Mouse (Mus musculus) myocyte (in vitro differentiated cells): Measurements from ENCODE around the gene Defa28.
"Not testable (repeated sequence)": the region's sequence is repeated elsewhere in the genome, so short reads cannot be mapped to it uniquely, and the experiment has no call there.

Source experiments
- CEBPB ChIP-seq: IDR thresholded peaks from 2 replicates; pipeline ENCODE4 v1.6.1; 2011; ENCODE audit warnings: mild to moderate bottlenecking, moderate library complexity; ENCODE audit not compliant: poor library complexity, insufficient read depth, severe bottlenecking
- MAX ChIP-seq: IDR thresholded peaks from one replicate; pipeline ENCODE4 v1.6.1; 2011; ENCODE audit warnings: low read depth, mild to moderate bottlenecking, control low read depth
- MYOD1 ChIP-seq, 3 experiments: IDR thresholded peaks; one replicate each; pipeline ENCODE4 v1.6.1; 2011; ENCODE audit warnings: control low read depth in 2 of 3, low read depth in 2 of 3, mild to moderate bottlenecking in 2 of 3, moderate library complexity in 1 of 3; ENCODE audit not compliant: insufficient read length in 2 of 3, control insufficient read depth in 1 of 3
- MYOG ChIP-seq, 3 experiments: IDR thresholded peaks; one replicate each; pipeline ENCODE4 v1.6.1; 2011; ENCODE audit warnings: control low read depth in 2 of 3, low read depth in 2 of 3, mild to moderate bottlenecking in 2 of 3; ENCODE audit not compliant: insufficient read length in 2 of 3, control insufficient read depth in 1 of 3, insufficient read depth in 1 of 3
- POLR2A ChIP-seq: IDR thresholded peaks from one replicate; pipeline ENCODE4 v1.6.1; 2011; ENCODE audit warnings: low read depth, mild to moderate bottlenecking, control low read depth, moderate library complexity; ENCODE audit not compliant: insufficient read length
- POLR2AphosphoS2 ChIP-seq: IDR thresholded peaks from one replicate; pipeline ENCODE4 v1.6.1; 2011; ENCODE audit warnings: low read depth, control low read depth; ENCODE audit not compliant: insufficient read length
- TCF12 ChIP-seq: IDR thresholded peaks from one replicate; pipeline ENCODE4 v1.6.1; 2011; ENCODE audit warnings: mild to moderate bottlenecking, control low read depth; ENCODE audit not compliant: poor library complexity, insufficient read depth, severe bottlenecking
- TCF3 ChIP-seq: IDR thresholded peaks from one replicate; pipeline ENCODE4 v1.6.1; 2011; ENCODE audit warnings: low read depth, control low read depth; ENCODE audit not compliant: insufficient read length

DNA sequence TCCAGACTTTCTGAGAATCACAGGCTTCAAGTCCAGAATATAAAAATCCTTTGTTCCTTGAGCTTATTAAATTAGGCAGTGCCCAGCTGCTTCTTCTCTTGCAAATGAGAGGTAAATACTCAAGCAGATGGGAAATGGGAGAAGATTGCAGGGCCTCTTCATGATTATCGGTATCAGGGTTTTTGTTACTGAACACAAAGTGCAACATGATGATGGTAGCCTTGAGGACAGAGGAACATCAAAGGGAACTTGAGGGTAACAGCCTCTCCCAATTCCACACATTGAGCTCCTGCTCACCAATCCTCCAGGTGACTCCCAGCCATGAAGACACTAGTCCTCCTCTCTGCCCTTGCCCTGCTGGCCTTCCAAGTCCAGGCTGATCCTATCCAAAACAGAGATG is at the start of gene Defa28:
- not testable (repeated sequence) for TF ChIP-seq POLR2A; MAX; MYOD1 (IDR thresholded peaks at IDR 0.05; ENCODE audit: control insufficient read depth in 1 of 3, insufficient read length in 2 of 3, low read depth in 2 of 3); POLR2AphosphoS2; CEBPB; MYOG (IDR thresholded peaks at IDR 0.05; ENCODE audit: control insufficient read depth in 1 of 3, insufficient read depth in 1 of 3, insufficient read length in 2 of 3, low read depth in 2 of 3); TCF12; TCF3
